Mouse (Mus musculus) cerebellum, adult 9-10 months (tissue): ENCODE data around the gene Rxfp3.
"Not testable (repeated sequence)": the region's sequence is repeated elsewhere in the genome, so short reads cannot be mapped to it uniquely, and the experiment has no call there.

Experiments used
- DNase-seq: peaks from one replicate; pipeline ENCODE4 v3.0.0; 2022

Gene Rxfp3

GRCm38 (mm10) chr15:11035947-11036474 is 1.8 kb downstream of the Rxfp3 start:
- no peak for DNase-seq

- no peak for DNase-seq
Measured at GRCm38 (mm10) chr15:11030188-11030587, 7.6 kb downstream of the Rxfp3 start.

GRCm38 (mm10) chr15:11026801-11027561 is 10.8 kb downstream of the Rxfp3 start:
- no peak for DNase-seq

GRCm38 (mm10) chr15:11014931-11015330 is 22.9 kb downstream of the Rxfp3 start:
- DNase-seq = no peak

GRCm38 (mm10) chr15:11010976-11011548 is 26.7 kb downstream of the Rxfp3 start:
- no peak for DNase-seq

- DNase-seq = no peak
Measured at GRCm38 (mm10) chr15:11008756-11009155, 29.0 kb downstream of the Rxfp3 start.

GRCm38 (mm10) chr15:11004646-11005045 is 33.1 kb downstream of the Rxfp3 start:
- DNase-seq = no peak

GRCm38 (mm10) chr15:11003791-11004190 is 34.0 kb downstream of the Rxfp3 start:
- no peak for DNase-seq

- DNase-seq = no peak
Measured at GRCm38 (mm10) chr15:11000421-11000820, 37.4 kb downstream of the Rxfp3 start, which contains the start of gene Slc45a2. Gene Slc45a2, plus strand, starts transcription at chr15:11000721.

GRCm38 (mm10) chr15:10999832-11000231 is 38.0 kb downstream of the Rxfp3 start:
- no peak for DNase-seq

GRCm38 (mm10) chr15:10991566-10991965 is 46.2 kb downstream of the Rxfp3 start:
- DNase-seq = no peak

- no peak for DNase-seq
Measured at GRCm38 (mm10) chr15:10990411-10990810, 47.4 kb downstream of the Rxfp3 start.

GRCm38 (mm10) chr15:10986477-10986876 is 51.3 kb downstream of the Rxfp3 start:
- DNase-seq = not testable (repeated sequence)

- DNase-seq = no peak
Measured at GRCm38 (mm10) chr15:10985756-10986155, 52.0 kb downstream of the Rxfp3 start.
